In the genomic region with DNA sequence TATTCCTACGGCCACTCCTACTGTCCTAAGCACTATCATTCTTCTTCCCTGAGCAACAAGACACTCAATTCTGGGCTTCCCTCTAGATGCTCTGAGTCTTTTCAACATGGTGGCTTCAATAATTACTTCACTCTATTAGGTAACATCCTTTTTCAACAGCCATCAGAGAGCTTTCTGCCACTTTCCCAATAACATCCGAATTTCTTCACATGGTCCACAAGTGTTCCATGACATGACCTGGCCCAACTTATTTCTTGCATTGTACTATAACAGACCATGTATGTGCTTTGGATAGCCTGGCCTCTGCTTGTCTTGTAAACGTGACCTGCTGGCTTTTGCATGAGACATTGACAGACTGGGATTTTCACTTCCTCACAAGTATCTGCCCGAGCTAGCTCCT, we compare ENCODE assay signal across 20 mouse cellular contexts.
"Had no signal": no experiment of that assay in that cellular context is flagged by ENCODE, and none has a peak within 500 bp of the region (broad histone marks: within the 10 kb centered on the region; RNA-seq: fewer than 3 reads in every experiment).

No protein-coding gene starts in this region.

- H3K36me3 ChIP-seq: limb, embryonic 10.5 days; limb, embryonic 13.5 days; midbrain, embryonic 13.5 days; neural tube, embryonic 13.5 days had no signal

- H3K9me3 ChIP-seq: limb, embryonic 10.5 days; limb, embryonic 13.5 days; midbrain, embryonic 13.5 days; neural tube, embryonic 13.5 days had no signal

- H3K4me3 ChIP-seq: layer of hippocampus, adult 2 months; limb, embryonic 10.5 days; limb, embryonic 13.5 days; midbrain, embryonic 13.5 days; myocyte; neural tube, embryonic 13.5 days had no signal

- DNase-seq: kidney, adult 18-20 months; kidney, adult 9 months; kidney, postnatal 25 days; layer of hippocampus, adult 9-11 months; lung, embryonic 14.5 days; lung, postnatal 10 days; lung, postnatal 36 days; retina, postnatal 1 day; right cerebral cortex, postnatal 25 days; spleen, adult 18-20 months; thymus, adult 18-20 months had no signal

- H3K9ac ChIP-seq: limb, embryonic 13.5 days; liver, embryonic 14.5 days; lung, embryonic 14.5 days; midbrain, embryonic 13.5 days; neural tube, embryonic 13.5 days had no signal

- H3K27ac ChIP-seq: layer of hippocampus, adult 2 months; limb, embryonic 10.5 days; limb, embryonic 13.5 days; liver, embryonic 14.5 days; midbrain, embryonic 13.5 days; neural tube, embryonic 13.5 days had no signal

- H3K27me3 ChIP-seq: limb, embryonic 13.5 days; midbrain, embryonic 13.5 days; neural tube, embryonic 13.5 days had no signal

- H3K4me1 ChIP-seq: midbrain, embryonic 13.5 days; neural tube, embryonic 13.5 days had no signal

- ATAC-seq: intestine, embryonic 16.5 days; midbrain, embryonic 13.5 days; midbrain, embryonic 16.5 days had no signal

- H3K4me2 ChIP-seq: limb, embryonic 13.5 days; lung, embryonic 14.5 days; midbrain, embryonic 13.5 days; neural tube, embryonic 13.5 days had no signal
